Mouse (Mus musculus) retina, postnatal 1 day (tissue): ENCODE results near the gene Plcd3.

Experiments used
- DNase-seq: peaks from one replicate; pipeline ENCODE4 v3.0.0-alpha.2; 2012

Gene Plcd3

GRCm38 (mm10) chr11:103116959-103117590 lies 15.6 kb upstream of the Plcd3 start:
- DNase-seq, result peak; percentile 88

- peak; percentile 100 for DNase-seq
These were observed 14.8 kb upstream of the Plcd3 start, which contains the start of gene Hexim1 for GRCm38 (mm10) chr11:103116008-103116818. TSS of gene Hexim1 (plus strand) at chr11:103116231.

- DNase-seq, result peak; percentile 94
These were observed 13.9 kb upstream of the Plcd3 start for GRCm38 (mm10) chr11:103115163-103116007.

GRCm38 (mm10) chr11:103114270-103114943 lies 12.9 kb upstream of the Plcd3 start:
- no peak for DNase-seq

GRCm38 (mm10) chr11:103113771-103114170 lies 12.3 kb upstream of the Plcd3 start:
- no peak for DNase-seq

GRCm38 (mm10) chr11:103113005-103113404 lies 11.5 kb upstream of the Plcd3 start:
- DNase-seq, result no peak

- DNase-seq, result no peak
These were observed 11.1 kb upstream of the Plcd3 start for GRCm38 (mm10) chr11:103112552-103112912.

GRCm38 (mm10) chr11:103111881-103112551 lies 10.6 kb upstream of the Plcd3 start:
- peak; percentile 55 for DNase-seq

- DNase-seq, result no peak
These were observed 9.8 kb upstream of the Plcd3 start for GRCm38 (mm10) chr11:103111301-103111700.

GRCm38 (mm10) chr11:103106386-103106785 lies 4.9 kb upstream of the Plcd3 start:
- DNase-seq, result no peak

GRCm38 (mm10) chr11:103105810-103106209 lies 4.4 kb upstream of the Plcd3 start:
- DNase-seq, result no peak

- DNase-seq, result no peak
These were observed 3.8 kb upstream of the Plcd3 start for GRCm38 (mm10) chr11:103105180-103105725.

- no peak for DNase-seq
These were observed 3.0 kb upstream of the Plcd3 start for GRCm38 (mm10) chr11:103104469-103104868.

- no peak for DNase-seq
These were observed 2.2 kb upstream of the Plcd3 start for GRCm38 (mm10) chr11:103103621-103104020.

GRCm38 (mm10) chr11:103102725-103103349 lies 1.4 kb upstream of the Plcd3 start:
- DNase-seq, result peak; percentile 96

- peak; percentile 65 for DNase-seq
These were observed 526 bp upstream of the Plcd3 start for GRCm38 (mm10) chr11:103101866-103102501.

- DNase-seq, result no peak
These were observed 1.1 kb downstream of the Plcd3 start for GRCm38 (mm10) chr11:103100361-103100760.

- no peak for DNase-seq
These were observed 2.0 kb downstream of the Plcd3 start for GRCm38 (mm10) chr11:103099352-103099940.

- DNase-seq, result no peak
These were observed 2.8 kb downstream of the Plcd3 start for GRCm38 (mm10) chr11:103098531-103099190.
